Mouse (Mus musculus): Measurements from ENCODE around the gene Cldnd2. TPM values are rescaled to one million over a fixed set of nuclear protein-coding genes. Genes with fewer than 3 reads are reported as not detected.

Gene Cldnd2
- polyA plus RNA-seq, 1 experiment = 0.38 TPM

Other genes starting within 250 kb of the Cldnd2 start
- gene Zfp715, start 127.5 kb upstream of the Cldnd2 start, polyA plus RNA-seq (2012; rRNA removed) = 5.4 and 6.5 TPM in 2 replicates
- gene Siglecf, start 89.4 kb upstream of the Cldnd2 start, polyA plus RNA-seq (2012; rRNA removed) = 0.19 and 0.88 TPM in 2 replicates
- 2.0 and 2.2 TPM in 2 replicates for gene Siglecg, start 32.6 kb upstream of the Cldnd2 start, polyA plus RNA-seq (2012; rRNA removed)
- gene Lim2, start 13.1 kb upstream of the Cldnd2 start, polyA plus RNA-seq (2012; rRNA removed) = 0.04 TPM in 1 of 2 replicates, not detected in the other
- gene Nkg7, start 3.7 kb upstream of the Cldnd2 start, polyA plus RNA-seq (2012; rRNA removed) = 3.1 and 4.1 TPM in 2 replicates
- gene Etfb, start 3.3 kb downstream of the Cldnd2 start, polyA plus RNA-seq (2012; rRNA removed) = 171 and 189 TPM in 2 replicates
- 3.0 and 3.3 TPM in 2 replicates for gene Gm45233, start 3.3 kb downstream of the Cldnd2 start, polyA plus RNA-seq (2012; rRNA removed)
- 4.7 and 5.2 TPM in 2 replicates for gene Vsig10l, start 22.4 kb downstream of the Cldnd2 start, polyA plus RNA-seq (2012; rRNA removed)
- gene Iglon5, start 49.3 kb downstream of the Cldnd2 start, polyA plus RNA-seq (2012; rRNA removed) = 0.95 and 1.3 TPM in 2 replicates
- not detected in 2 replicates for gene 4931406B18Rik, start 65.2 kb downstream of the Cldnd2 start, polyA plus RNA-seq (2012; rRNA removed)
- 11.1 and 11.2 TPM in 2 replicates for gene Cd33, start 103.6 kb downstream of the Cldnd2 start, polyA plus RNA-seq (2012; rRNA removed)
- 1.9 and 2.4 TPM in 2 replicates for gene Zfp658, start 121.5 kb downstream of the Cldnd2 start, polyA plus RNA-seq (2012; rRNA removed)
- gene Zfp719, start 138.8 kb downstream of the Cldnd2 start, polyA plus RNA-seq (2012; rRNA removed) = 3.2 and 4.2 TPM in 2 replicates
- gene Zfp819, start 166.4 kb downstream of the Cldnd2 start, polyA plus RNA-seq (2012; rRNA removed) = 0.08 and 0.18 TPM in 2 replicates
- not detected in 2 replicates for gene Ceacam18, start 193.9 kb downstream of the Cldnd2 start, polyA plus RNA-seq (2012; rRNA removed)
- 3.1 and 5.4 TPM in 2 replicates for gene Siglece, start 219.4 kb downstream of the Cldnd2 start, polyA plus RNA-seq (2012; rRNA removed)
- 11.5 and 15.1 TPM in 2 replicates for gene Ctu1, start 231.2 kb downstream of the Cldnd2 start, polyA plus RNA-seq (2012; rRNA removed)
- gene Klk14, start 249.6 kb downstream of the Cldnd2 start, polyA plus RNA-seq (2012; rRNA removed) = 0.13 TPM in 1 of 2 replicates, not detected in the other